Mouse (Mus musculus): ENCODE measurements around the gene Mlx. TPM values are rescaled to one million over a fixed set of nuclear protein-coding genes. Genes with fewer than 3 reads are reported as not detected.

Mlx gene
- polyA plus RNA-seq, 1 experiment from 2014 or later: 79.8 TPM

DNA sequence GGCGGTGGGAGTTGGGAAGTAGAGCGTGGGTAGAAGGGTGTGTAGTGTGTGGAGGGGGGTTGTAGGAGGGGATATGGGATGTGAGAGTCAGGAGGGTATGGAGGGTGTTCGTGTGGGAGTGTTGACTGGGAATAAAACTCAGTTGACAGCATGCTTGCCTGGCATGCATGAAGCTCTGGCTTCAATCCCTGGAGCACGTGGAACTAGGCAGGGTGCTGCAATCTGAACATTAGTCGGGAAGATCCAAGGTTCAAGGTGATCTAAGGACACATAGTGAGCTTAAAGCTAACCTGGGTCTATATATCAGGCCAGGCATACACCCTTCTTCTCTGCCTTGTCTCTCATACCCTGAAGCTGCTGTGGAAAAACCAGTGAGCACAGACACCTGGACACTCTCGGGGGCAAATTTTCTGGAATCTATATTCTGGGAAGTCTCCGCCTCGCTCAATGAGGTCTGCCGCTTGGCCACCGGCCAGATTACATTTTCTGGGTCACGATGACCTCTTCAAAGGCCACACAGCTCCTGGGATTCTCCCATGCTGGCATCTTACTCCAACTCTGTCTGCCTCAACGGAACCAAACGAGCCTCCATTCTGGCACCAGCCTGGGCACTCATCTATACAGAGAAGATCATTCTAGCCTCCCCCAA lies 47.3 kb downstream of the Mlx start:
- DNase-seq (ENCODE audit: low spot score): no peak

- DNase-seq (ENCODE audit: low spot score): no peak
Observed at GRCm38 (mm10) chr11:101137000-101137399, 49.9 kb downstream of the Mlx start.

DNA sequence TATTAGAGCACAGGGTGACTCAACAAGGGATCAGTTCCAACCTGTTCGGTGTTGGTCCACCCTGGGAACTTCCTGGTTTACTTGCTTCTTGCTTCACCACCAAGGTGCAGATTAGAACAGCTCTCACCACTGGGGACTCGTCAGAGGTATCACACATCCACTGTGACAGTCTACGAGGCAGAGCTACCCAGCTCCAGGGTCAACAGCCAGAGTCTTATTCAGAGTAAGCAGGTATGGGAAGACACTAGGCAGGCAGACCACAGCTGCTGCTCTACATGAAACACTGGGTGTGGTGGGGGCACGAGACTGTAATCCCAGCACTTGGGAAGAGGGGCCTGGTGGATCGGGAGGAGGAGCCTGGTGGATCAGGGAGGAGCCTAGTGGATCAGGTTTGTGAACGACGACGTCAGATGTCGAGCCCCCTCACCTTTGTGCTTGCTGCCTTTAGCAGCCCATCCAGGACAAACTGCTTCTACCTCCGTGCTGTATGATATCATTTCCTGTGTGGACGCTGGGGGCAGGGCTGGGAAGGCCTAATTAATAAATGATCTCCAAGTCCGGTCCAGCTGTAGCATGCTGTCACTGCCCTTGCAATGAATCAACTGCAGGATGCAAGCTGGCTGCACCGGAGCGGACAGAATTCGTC lies 51.6 kb downstream of the Mlx start:
- no peak for DNase-seq (ENCODE audit: low spot score)

DNA sequence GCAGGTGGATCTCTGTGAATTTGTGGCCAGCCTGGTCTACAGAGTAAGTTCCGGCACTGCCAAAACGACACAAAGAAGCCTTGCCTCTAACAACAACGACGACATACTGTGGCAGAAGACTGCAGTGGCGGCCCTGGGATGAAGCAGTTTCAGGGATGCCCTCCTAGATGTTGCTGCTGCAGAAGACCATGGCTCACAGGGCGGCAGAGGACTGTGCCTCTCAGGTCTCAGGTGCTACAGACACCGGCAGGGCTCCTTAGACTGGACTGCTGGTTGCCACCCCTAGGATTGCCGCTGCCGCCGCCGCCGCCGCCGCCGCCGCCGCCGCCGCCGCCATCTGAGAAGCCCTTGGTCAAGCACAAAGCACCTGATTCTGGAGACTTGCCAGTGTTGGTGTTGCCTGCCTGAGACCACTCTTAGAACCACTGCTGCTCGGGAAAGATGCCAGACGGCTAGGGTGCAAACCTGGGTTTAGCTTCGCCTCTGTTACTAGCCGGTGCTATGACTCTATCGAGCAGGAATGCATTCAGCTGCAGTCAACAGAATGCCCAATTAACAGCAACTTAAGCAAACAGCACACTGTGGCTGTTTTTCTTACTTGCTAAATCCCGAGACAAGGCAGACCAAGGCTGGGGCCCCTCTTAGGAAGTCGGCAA lies 53.2 kb downstream of the Mlx start:
- DNase-seq (ENCODE audit: low spot score): no peak

DNA sequence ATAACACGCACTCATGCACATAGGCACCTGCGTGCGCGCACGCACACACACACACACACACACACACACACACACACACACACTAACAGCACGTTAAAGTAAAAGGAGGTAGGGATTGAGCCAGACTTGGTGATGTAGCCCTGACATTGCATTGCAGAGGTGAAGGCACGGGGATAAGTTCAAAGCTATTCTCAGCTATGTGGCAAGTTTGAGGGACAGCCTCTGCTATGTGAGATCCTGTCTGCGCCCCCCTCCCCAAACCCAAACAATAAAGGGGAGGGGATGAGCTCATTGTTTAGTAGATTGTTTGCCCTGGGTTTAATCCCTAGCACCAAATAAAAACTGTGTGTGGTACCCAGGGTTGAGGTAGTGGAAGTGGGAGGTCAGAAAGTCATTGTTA lies 54.0 kb downstream of the Mlx start:
- no peak for DNase-seq (ENCODE audit: low spot score)

Small RNA genes within 50 kb of the gene (microRNA-seq; reads per million reads assigned to microRNA genes)
- not detected for gene Gm27626 (ENCODE audit: borderline number of aligned reads)

Other genes with a start within 250 kb of the Mlx start
- 99.6 and 105 TPM in 2 replicates for gene Stat5b, start 236.6 kb upstream of the Mlx start, polyA plus RNA-seq (2015; fragmentation: Nextera tagmentation; extraction: Ambion mirVana)
- gene Stat5a, start 227.9 kb upstream of the Mlx start, polyA plus RNA-seq (2015; fragmentation: Nextera tagmentation; extraction: Ambion mirVana): 61.2 and 62.7 TPM in 2 replicates
- gene Stat3, start 147.7 kb upstream of the Mlx start, polyA plus RNA-seq (2015; fragmentation: Nextera tagmentation; extraction: Ambion mirVana): 79.7 and 84.2 TPM in 2 replicates
- gene Cavin1, start 116.4 kb upstream of the Mlx start, polyA plus RNA-seq (2015; fragmentation: Nextera tagmentation; extraction: Ambion mirVana): 61.0 and 64.2 TPM in 2 replicates
- 17.6 and 19.1 TPM in 2 replicates for gene Atp6v0a1, start 77.8 kb upstream of the Mlx start, polyA plus RNA-seq (2015; fragmentation: Nextera tagmentation; extraction: Ambion mirVana)
- gene Naglu, start 17.3 kb upstream of the Mlx start, polyA plus RNA-seq (2015; fragmentation: Nextera tagmentation; extraction: Ambion mirVana): 10.5 and 11.5 TPM in 2 replicates
- 0.10 and 0.13 TPM in 2 replicates for gene Hsd17b1, start 8.9 kb upstream of the Mlx start, polyA plus RNA-seq (2015; fragmentation: Nextera tagmentation; extraction: Ambion mirVana)
- 37.3 and 40.5 TPM in 2 replicates for gene Coasy, start 4.7 kb upstream of the Mlx start, polyA plus RNA-seq (2015; fragmentation: Nextera tagmentation; extraction: Ambion mirVana)
- 34.6 and 39.0 TPM in 2 replicates for gene Psmc3ip, start 8.2 kb downstream of the Mlx start, polyA plus RNA-seq (2015; fragmentation: Nextera tagmentation; extraction: Ambion mirVana)
- gene Retreg3, start 32.6 kb downstream of the Mlx start, polyA plus RNA-seq (2015; fragmentation: Nextera tagmentation; extraction: Ambion mirVana): 20.9 and 22.2 TPM in 2 replicates
- gene Tubg1, start 32.7 kb downstream of the Mlx start, polyA plus RNA-seq (2015; fragmentation: Nextera tagmentation; extraction: Ambion mirVana): 73.0 and 80.2 TPM in 2 replicates
- gene Tubg2, start 68.6 kb downstream of the Mlx start, polyA plus RNA-seq (2015; fragmentation: Nextera tagmentation; extraction: Ambion mirVana): 1.5 and 1.6 TPM in 2 replicates
- gene Cntnap1, start 83.2 kb downstream of the Mlx start, polyA plus RNA-seq (2015; fragmentation: Nextera tagmentation; extraction: Ambion mirVana): 0.32 and 0.53 TPM in 2 replicates
- 2.4 and 2.8 TPM in 2 replicates for gene Plekhh3, start 84.1 kb downstream of the Mlx start, polyA plus RNA-seq (2015; fragmentation: Nextera tagmentation; extraction: Ambion mirVana)
- gene Ccr10, start 88.2 kb downstream of the Mlx start, polyA plus RNA-seq (2015; fragmentation: Nextera tagmentation; extraction: Ambion mirVana): 1.7 and 1.8 TPM in 2 replicates
- gene Ezh1, start 139.2 kb downstream of the Mlx start, polyA plus RNA-seq (2015; fragmentation: Nextera tagmentation; extraction: Ambion mirVana): 13.7 and 13.8 TPM in 2 replicates
- gene Ramp2, start 158.8 kb downstream of the Mlx start, polyA plus RNA-seq (2015; fragmentation: Nextera tagmentation; extraction: Ambion mirVana): 29.6 and 30.8 TPM in 2 replicates
- 132 and 149 TPM in 2 replicates for gene Vps25, start 166.4 kb downstream of the Mlx start, polyA plus RNA-seq (2015; fragmentation: Nextera tagmentation; extraction: Ambion mirVana)
- gene Wnk4, start 173.3 kb downstream of the Mlx start, polyA plus RNA-seq (2015; fragmentation: Nextera tagmentation; extraction: Ambion mirVana): 1.4 and 2.1 TPM in 2 replicates
- 1.3 and 1.9 TPM in 2 replicates for gene Cntd1, start 191.7 kb downstream of the Mlx start, polyA plus RNA-seq (2015; fragmentation: Nextera tagmentation; extraction: Ambion mirVana)
- 164 and 179 TPM in 2 replicates for gene Coa3, start 191.8 kb downstream of the Mlx start, polyA plus RNA-seq (2015; fragmentation: Nextera tagmentation; extraction: Ambion mirVana)
- gene Becn1, start 215.0 kb downstream of the Mlx start, polyA plus RNA-seq (2015; fragmentation: Nextera tagmentation; extraction: Ambion mirVana): 182 and 191 TPM in 2 replicates
- 123 and 135 TPM in 2 replicates for gene Psme3, start 228.9 kb downstream of the Mlx start, polyA plus RNA-seq (2015; fragmentation: Nextera tagmentation; extraction: Ambion mirVana)
- gene Aoc2, start 237.8 kb downstream of the Mlx start, polyA plus RNA-seq (2015; fragmentation: Nextera tagmentation; extraction: Ambion mirVana): 0.76 and 1.0 TPM in 2 replicates
- 0.69 and 0.78 TPM in 2 replicates for gene Aoc3, start 243.3 kb downstream of the Mlx start, polyA plus RNA-seq (2015; fragmentation: Nextera tagmentation; extraction: Ambion mirVana)